Mouse (Mus musculus): Measurements from ENCODE around the gene Sgcd. TPM values are rescaled to one million over a fixed set of nuclear protein-coding genes. Genes with fewer than 3 reads are reported as not detected.

The Sgcd gene
- total and polyA plus RNA-seq, 3 experiments, result 7.1 to 69.5 (median 60.9) TPM

GRCm38 (mm10) chr11:47082517-47082916 lies 906.3 kb downstream of the Sgcd start:
- H3K36me3 ChIP-seq (ENCODE audit: control insufficient read depth, insufficient read depth, low read length), result no peaks in the 10 kb centered on the region
- H3K9ac ChIP-seq (ENCODE audit: low read depth, low read length), result no peak overlapping the region
- intact Hi-C loops (cut with DNase I), result no loop called here
- DNase-seq, result no peak
- no peaks in the 10 kb centered on the region for H3K4me1 ChIP-seq (ENCODE audit: control insufficient read depth, insufficient read depth, low read length)
- WGBS, result 90% methylated on average over 1 of the region's 1 CpGs
- H3K4me3 ChIP-seq, result no peak overlapping the region
- no peaks in the 10 kb centered on the region for H3K27me3 ChIP-seq (ENCODE audit: control insufficient read depth, insufficient read depth, low read length)
- no peak overlapping the region for H3K27ac ChIP-seq
- no peaks in the 10 kb centered on the region for H3K79me2 ChIP-seq (replicated peaks; ENCODE audit: control insufficient read depth, insufficient read depth, low read length)
- TF ChIP-seq EP300 (IDR thresholded peaks at IDR 0.05; ENCODE audit: insufficient read depth, low read depth, low read length), result no peak

DNA sequence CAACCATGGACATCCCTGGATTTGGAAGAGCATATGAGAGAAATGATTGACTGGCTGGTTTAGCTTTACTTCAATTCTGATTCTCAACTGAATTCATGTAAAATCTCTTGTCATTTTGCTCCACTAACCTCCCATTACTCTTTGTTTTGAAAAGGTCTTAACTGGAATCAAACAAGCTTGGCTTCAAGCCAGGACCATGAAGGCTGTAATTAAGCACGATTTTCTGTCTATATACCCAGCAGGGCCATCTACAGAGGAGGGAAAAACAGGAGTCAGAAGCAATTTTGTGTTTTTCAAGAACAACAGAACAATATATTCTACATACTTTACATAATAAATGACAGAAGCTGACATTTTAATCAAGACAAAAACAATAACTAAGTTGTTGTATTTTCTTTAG lies 915.2 kb downstream of the Sgcd start:
- Histone ChIP-seq H3K27ac (no peak overlapping the region), H3K79me2 (replicated peaks; ENCODE audit: control insufficient read depth, insufficient read depth, low read length) (no peaks in the 10 kb centered on the region), H3K9ac (ENCODE audit: low read depth, low read length) (no peak overlapping the region), H3K27me3 (ENCODE audit: control insufficient read depth, insufficient read depth, low read length) (no peaks in the 10 kb centered on the region), H3K4me3 (no peak overlapping the region), H3K4me1 (ENCODE audit: control insufficient read depth, insufficient read depth, low read length) (no peaks in the 10 kb centered on the region), H3K36me3 (ENCODE audit: control insufficient read depth, insufficient read depth, low read length) (no peaks in the 10 kb centered on the region)
- 43% methylated on average over 1 of the region's 1 CpGs for WGBS
- intact Hi-C loops (cut with DNase I), result no loop called here
- DNase-seq, result no peak
- no peak for TF ChIP-seq POLR2A (IDR thresholded peaks at IDR 0.05; ENCODE audit: insufficient read depth, low read depth, low read length)
- no peak for TF ChIP-seq EP300 (IDR thresholded peaks at IDR 0.05; ENCODE audit: insufficient read depth, low read depth, low read length)

GRCm38 (mm10) chr11:47071161-47071560 lies 917.6 kb downstream of the Sgcd start:
- H3K27ac ChIP-seq, result no peak overlapping the region
- H3K4me3 ChIP-seq, result no peak overlapping the region
- H3K79me2 ChIP-seq (replicated peaks; ENCODE audit: control insufficient read depth, insufficient read depth, low read length), result no peaks in the 10 kb centered on the region
- H3K27me3 ChIP-seq (ENCODE audit: control insufficient read depth, insufficient read depth, low read length), result no peaks in the 10 kb centered on the region
- H3K4me1 ChIP-seq (ENCODE audit: control insufficient read depth, insufficient read depth, low read length), result no peaks in the 10 kb centered on the region
- no peak for DNase-seq
- no peaks in the 10 kb centered on the region for H3K36me3 ChIP-seq (ENCODE audit: control insufficient read depth, insufficient read depth, low read length)
- intact Hi-C loops (cut with DNase I), result no loop called here
- H3K9ac ChIP-seq (ENCODE audit: low read depth, low read length), result no peak overlapping the region
- TF ChIP-seq POLR2A (IDR thresholded peaks at IDR 0.05; ENCODE audit: insufficient read depth, low read depth, low read length), result no peak
- no peak for TF ChIP-seq EP300 (IDR thresholded peaks at IDR 0.05; ENCODE audit: insufficient read depth, low read depth, low read length)
- no peak for TF ChIP-seq CTCF (IDR thresholded peaks at IDR 0.05)
- 87% methylated on average over 2 of the region's 2 CpGs for WGBS

DNA sequence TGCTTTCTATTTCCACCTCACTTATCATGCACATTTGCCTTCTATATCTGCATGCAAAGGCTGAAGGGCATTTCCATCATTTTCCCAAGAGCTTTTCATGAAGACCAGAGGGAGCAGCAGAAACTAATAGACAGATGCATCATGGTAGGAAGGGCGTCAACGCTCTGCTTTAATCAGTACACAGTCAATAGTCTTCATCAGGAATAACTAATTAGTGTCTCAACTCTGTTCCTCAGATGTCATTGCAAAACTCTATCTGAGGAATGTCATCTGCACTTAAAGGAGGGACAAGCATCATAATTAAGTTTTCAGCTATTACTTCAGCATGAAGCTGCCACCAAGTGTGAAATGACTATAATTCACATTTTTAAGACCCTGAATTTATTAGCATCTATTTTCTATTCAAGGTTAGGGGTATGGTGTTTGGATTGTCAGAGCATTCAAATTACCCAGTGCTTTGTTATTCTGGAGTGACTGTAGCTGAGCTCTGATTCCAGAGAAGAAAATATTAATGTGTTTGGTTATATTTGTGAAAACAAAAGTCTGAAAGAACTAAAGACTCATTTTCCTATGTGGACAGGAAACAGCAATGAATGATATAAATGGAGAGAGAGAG lies 918.9 kb downstream of the Sgcd start:
- Histone ChIP-seq H3K9ac (ENCODE audit: low read depth, low read length) (no peak overlapping the region), H3K27me3 (ENCODE audit: control insufficient read depth, insufficient read depth, low read length) (no peaks in the 10 kb centered on the region), H3K4me1 (ENCODE audit: control insufficient read depth, insufficient read depth, low read length) (no peaks in the 10 kb centered on the region), H3K79me2 (replicated peaks; ENCODE audit: control insufficient read depth, insufficient read depth, low read length) (no peaks in the 10 kb centered on the region), H3K36me3 (ENCODE audit: control insufficient read depth, insufficient read depth, low read length) (no peaks in the 10 kb centered on the region), H3K27ac (no peak overlapping the region), H3K4me3 (no peak overlapping the region)
- TF ChIP-seq POLR2A (IDR thresholded peaks at IDR 0.05; ENCODE audit: insufficient read depth, low read depth, low read length) (no peak), EP300 (IDR thresholded peaks at IDR 0.05; ENCODE audit: insufficient read depth, low read depth, low read length) (no peak), CTCF (IDR thresholded peaks at IDR 0.05) (no peak)
- intact Hi-C loops (cut with DNase I), result no loop called here
- DNase-seq, result no peak
- 96% methylated on average over 2 of the region's 2 CpGs for WGBS

- Histone ChIP-seq H3K79me2 (replicated peaks; ENCODE audit: control insufficient read depth, insufficient read depth, low read length) (no peaks in the 10 kb centered on the region), H3K27ac (no peak overlapping the region), H3K36me3 (ENCODE audit: control insufficient read depth, insufficient read depth, low read length) (no peaks in the 10 kb centered on the region), H3K27me3 (ENCODE audit: control insufficient read depth, insufficient read depth, low read length) (no peaks in the 10 kb centered on the region), H3K4me1 (ENCODE audit: control insufficient read depth, insufficient read depth, low read length) (no peaks in the 10 kb centered on the region), H3K4me3 (no peak overlapping the region), H3K9ac (ENCODE audit: low read depth, low read length) (no peak overlapping the region)
- WGBS, result 48% methylated on average over 4 of the region's 4 CpGs
- intact Hi-C loops (cut with DNase I), result no loop called here
- TF ChIP-seq EP300 (IDR thresholded peaks at IDR 0.05; ENCODE audit: insufficient read depth, low read depth, low read length), result no peak
- no peak for TF ChIP-seq POLR2A (IDR thresholded peaks at IDR 0.05; ENCODE audit: insufficient read depth, low read depth, low read length)
- no peak for TF ChIP-seq CTCF (IDR thresholded peaks at IDR 0.05)
- no peak for DNase-seq
These were observed 925.1 kb downstream of the Sgcd start for GRCm38 (mm10) chr11:47063690-47064089.

GRCm38 (mm10) chr11:47050390-47050789 lies 938.4 kb downstream of the Sgcd start:
- Histone ChIP-seq H3K36me3 (ENCODE audit: control insufficient read depth, insufficient read depth, low read length) (no peaks in the 10 kb centered on the region), H3K4me1 (ENCODE audit: control insufficient read depth, insufficient read depth, low read length) (no peaks in the 10 kb centered on the region; the same call in 1 of the 2 replicates), H3K27me3 (ENCODE audit: control insufficient read depth, insufficient read depth, low read length) (no peaks in the 10 kb centered on the region), H3K9ac (ENCODE audit: low read depth, low read length) (no peak overlapping the region), H3K79me2 (replicated peaks; ENCODE audit: control insufficient read depth, insufficient read depth, low read length) (no peaks in the 10 kb centered on the region), H3K4me3 (no peak overlapping the region), H3K27ac (no peak overlapping the region)
- intact Hi-C loops (cut with DNase I), result no loop called here
- no peak for TF ChIP-seq EP300 (IDR thresholded peaks at IDR 0.05; ENCODE audit: insufficient read depth, low read depth, low read length)
- no peak for TF ChIP-seq CTCF (IDR thresholded peaks at IDR 0.05)
- TF ChIP-seq POLR2A (IDR thresholded peaks at IDR 0.05; ENCODE audit: insufficient read depth, low read depth, low read length), result no peak
- 26% methylated on average over 2 of the region's 2 CpGs for WGBS
- no peak for DNase-seq
